Mouse (Mus musculus) neural tube, embryonic 11.5 days (tissue): ENCODE results near the gene Tcf20. TPM values are rescaled to one million over a fixed set of nuclear protein-coding genes. Genes with fewer than 3 reads are reported as not detected.
A peak's percentile ranks its signal among the peaks of the same experiment; 100 is the strongest.

Experiments
- ATAC-seq: fragments of 200-750 bp; cut with Nextera tagmentation; 2 replicates; pipeline ENCODE4 v1.8.0; 2017; ENCODE audit warnings: moderate number of reproducible peaks, mild to moderate bottlenecking, moderate TSS enrichment, moderate library complexity; ENCODE audit not compliant: insufficient read depth, low FRiP score, low TSS enrichment
- DNase-seq: peaks from one replicate; pipeline ENCODE4 v3.0.0-alpha.2; 2015; ENCODE audit warnings: low spot score
- H3K27ac ChIP-seq: fragments of 300-500 bp; sonication (generic); 2 replicates; pipeline ENCODE4 v1.5.1; 2014; ENCODE audit warnings: low read depth, mild to moderate bottlenecking, low read length
- H3K27me3 ChIP-seq: fragments of 300-500 bp; sonication (generic); 2 replicates; pipeline ENCODE4 v1.6.1; 2014; ENCODE audit warnings: mild to moderate bottlenecking, low read length, mixed read lengths; ENCODE audit not compliant: control insufficient read depth, insufficient read depth
- H3K36me3 ChIP-seq: fragments of 300-500 bp; sonication (generic); 2 replicates; pipeline ENCODE4 v1.6.1; 2014; ENCODE audit warnings: mild to moderate bottlenecking, low read length, moderate library complexity, mixed read lengths; ENCODE audit not compliant: control insufficient read depth, insufficient read depth
- H3K4me1 ChIP-seq: fragments of 300-500 bp; sonication (generic); 2 replicates; pipeline ENCODE4 v1.6.1; 2014; ENCODE audit warnings: low read length, mixed read lengths; ENCODE audit not compliant: control insufficient read depth, insufficient read depth
- H3K4me2 ChIP-seq: fragments of 300-500 bp; sonication (generic); 2 replicates; pipeline ENCODE4 v1.6.1; 2014; ENCODE audit warnings: low read depth, mild to moderate bottlenecking, moderate library complexity
- H3K4me3 ChIP-seq: fragments of 300-500 bp; sonication (generic); 2 replicates; pipeline ENCODE4 v1.5.1; 2014; ENCODE audit warnings: low read depth, low read length
- H3K9ac ChIP-seq: fragments of 300-500 bp; sonication (generic); 2 replicates; pipeline ENCODE4 v1.6.1; 2014; ENCODE audit warnings: mild to moderate bottlenecking, low read length
- H3K9me3 ChIP-seq: fragments of 300-500 bp; sonication (generic); 2 replicates; pipeline ENCODE4 v1.6.1; 2016; ENCODE audit warnings: low read length; ENCODE audit not compliant: control insufficient read depth
- WGBS: fragments of 180-500 bp; shearing (Covaris S2); extraction: QIAGEN DNeasy Blood & Tissue Kit; methylation state at CpG from one replicate; pipeline ENCODE4 v1.1.7; 2014; 5-methylcytosine and 5-hydroxymethylcytosine counted together
- polyA plus RNA-seq: library from polyadenylated mRNA; unstranded; fragments of >200 nt; fragmentation: Nextera tagmentation; extraction: Ambion mirVana; gene quantifications from 2 replicates; pipeline ENCODE4 v1.2.1, GENCODE M21; 2014

Gene Tcf20
- polyA plus RNA-seq, 1 experiment from 2014 or later: 12.4 TPM

- Histone ChIP-seq H3K4me2 (no peak overlapping the region), H3K9ac (no peak overlapping the region), H3K4me3 (no peak overlapping the region), H3K4me1 (peaks cover 51% of the 10 kb centered on the region), H3K27ac (no peak overlapping the region), H3K36me3 (no peaks in the 10 kb centered on the region), H3K27me3 (peaks cover 74% of the 10 kb centered on the region), H3K9me3 (no peaks in the 10 kb centered on the region)
- 66% methylated on average over 4 of the region's 4 CpGs for WGBS
- ATAC-seq (no peak), DNase-seq (no peak)
These were observed 31.0 kb downstream of the Tcf20 start for GRCm38 (mm10) chr15:82956721-82957120.

- Histone ChIP-seq H3K27me3 (peaks cover 74% of the 10 kb centered on the region), H3K4me3 (no peak overlapping the region), H3K9me3 (no peaks in the 10 kb centered on the region), H3K36me3 (no peaks in the 10 kb centered on the region), H3K27ac (no peak overlapping the region), H3K9ac (no peak overlapping the region), H3K4me1 (peaks cover 47% of the 10 kb centered on the region), H3K4me2 (no peak overlapping the region)
- DNase-seq (no peak), ATAC-seq (no peak)
- WGBS: 69% methylated on average over 3 of the region's 3 CpGs
These were observed 31.4 kb downstream of the Tcf20 start for GRCm38 (mm10) chr15:82956310-82956709.

GRCm38 (mm10) chr15:82955286-82955685 is 32.4 kb downstream of the Tcf20 start:
- Histone ChIP-seq H3K9me3 (no peaks in the 10 kb centered on the region), H3K4me3 (no peak overlapping the region), H3K36me3 (no peaks in the 10 kb centered on the region), H3K27me3 (peaks cover 69% of the 10 kb centered on the region), H3K27ac (no peak overlapping the region), H3K9ac (no peak overlapping the region), H3K4me1 (peaks cover 38% of the 10 kb centered on the region), H3K4me2 (no peak overlapping the region)
- 83% methylated on average over 8 of the region's 8 CpGs for WGBS
- ATAC-seq (no peak), DNase-seq (no peak)

GRCm38 (mm10) chr15:82954034-82954433 is 33.6 kb downstream of the Tcf20 start:
- no peak overlapping the region for H3K27ac ChIP-seq
- H3K27me3 ChIP-seq: peaks cover 57% of the 10 kb centered on the region
- 71% methylated on average over 5 of the region's 5 CpGs for WGBS

GRCm38 (mm10) chr15:82953096-82953495 is 34.6 kb downstream of the Tcf20 start:
- Histone ChIP-seq H3K9ac (no peak overlapping the region; the same call in 1 of the 2 replicates), H3K4me2 (no peak overlapping the region), H3K9me3 (no peaks in the 10 kb centered on the region), H3K27ac (no peak overlapping the region), H3K27me3 (peaks cover 54% of the 10 kb centered on the region), H3K4me1 (peaks cover 23% of the 10 kb centered on the region), H3K36me3 (no peaks in the 10 kb centered on the region), H3K4me3 (no peak overlapping the region)
- DNase-seq (peak; percentile 48), ATAC-seq (peak; percentile 26; the same call in 1 of the 2 replicates)
- WGBS: 19% methylated on average over 4 of the region's 4 CpGs

More at GRCm38 (mm10) chr15:82954034-82954433, 33.6 kb downstream of the Tcf20 start:
- no peak overlapping the region for H3K4me3 ChIP-seq
- H3K36me3 ChIP-seq: no peaks in the 10 kb centered on the region
- DNase-seq (no peak), ATAC-seq (no peak)
- H3K9me3 ChIP-seq: no peaks in the 10 kb centered on the region
- no peak overlapping the region for H3K9ac ChIP-seq
- no peak overlapping the region for H3K4me2 ChIP-seq
- peaks cover 29% of the 10 kb centered on the region for H3K4me1 ChIP-seq

- H3K9me3 ChIP-seq: no peaks in the 10 kb centered on the region
- peak overlapping the region; percentile 42; the same call in 1 of the 2 replicates for H3K27ac ChIP-seq
- H3K27me3 ChIP-seq: peaks cover 50% of the 10 kb centered on the region
- peaks cover 21% of the 10 kb centered on the region for H3K4me1 ChIP-seq
- DNase-seq: peak; percentile 80
- peak; percentile 69 for ATAC-seq
- H3K36me3 ChIP-seq: no peaks in the 10 kb centered on the region
- H3K4me2 ChIP-seq: 0 out of 2 replicates have a peak overlapping the region, but pooled peaks have one; percentile 8
- 3% methylated on average over 20 of the region's 20 CpGs for WGBS
- 0 out of 2 replicates have a peak overlapping the region, but pooled peaks have one; percentile 22 for H3K9ac ChIP-seq
- H3K4me3 ChIP-seq: no peak overlapping the region
These were observed 35.4 kb downstream of the Tcf20 start for GRCm38 (mm10) chr15:82952292-82952705.

- H3K27me3 ChIP-seq: peaks cover 33% of the 10 kb centered on the region
- ATAC-seq: no peak
These were observed 37.4 kb downstream of the Tcf20 start for GRCm38 (mm10) chr15:82950246-82950645.

GRCm38 (mm10) chr15:82947431-82947830 is 40.2 kb downstream of the Tcf20 start:
- no peak overlapping the region for H3K27ac ChIP-seq
- 84% methylated on average over 5 of the region's 5 CpGs for WGBS
- no peaks in the 10 kb centered on the region for H3K9me3 ChIP-seq
- H3K4me2 ChIP-seq: no peak overlapping the region
- H3K9ac ChIP-seq: no peak overlapping the region
- no peak for DNase-seq
- ATAC-seq: no peak
- no peaks in the 10 kb centered on the region for H3K36me3 ChIP-seq
- H3K4me1 ChIP-seq: peaks cover 11% of the 10 kb centered on the region
- no peak overlapping the region for H3K4me3 ChIP-seq
- peaks cover 14% of the 10 kb centered on the region for H3K27me3 ChIP-seq

More at GRCm38 (mm10) chr15:82950246-82950645, 37.4 kb downstream of the Tcf20 start:
- Histone ChIP-seq H3K9ac (no peak overlapping the region), H3K4me2 (no peak overlapping the region), H3K9me3 (no peaks in the 10 kb centered on the region), H3K4me1 (peaks cover 19% of the 10 kb centered on the region), H3K27ac (no peak overlapping the region), H3K4me3 (no peak overlapping the region), H3K36me3 (no peaks in the 10 kb centered on the region)
- WGBS: 31% methylated on average over 8 of the region's 8 CpGs
- DNase-seq: no peak

- Histone ChIP-seq H3K9me3 (no peaks in the 10 kb centered on the region), H3K27ac (no peak overlapping the region), H3K4me3 (no peak overlapping the region), H3K27me3 (peaks cover 7% of the 10 kb centered on the region; the same call in 1 of the 2 replicates), H3K36me3 (no peaks in the 10 kb centered on the region), H3K4me2 (no peak overlapping the region), H3K9ac (no peak overlapping the region), H3K4me1 (peaks cover 16% of the 10 kb centered on the region; the same call in 1 of the 2 replicates)
- DNase-seq: no peak
- no peak for ATAC-seq
- WGBS: 65% methylated on average over 9 of the region's 9 CpGs
These were observed 43.0 kb downstream of the Tcf20 start for GRCm38 (mm10) chr15:82944479-82945195.
